Mouse (Mus musculus) MEL (cell line): ENCODE results near the gene Haus3. TPM values are rescaled to one million over a fixed set of nuclear protein-coding genes. Genes with fewer than 3 reads are reported as not detected.
A peak's percentile ranks its signal among the peaks of the same experiment; 100 is the strongest.

Experiments
- DNase-seq: peaks from one replicate; pipeline ENCODE4 v3.0.0; 2011; ENCODE audit warnings: low read depth, low spot score
- H3K27ac ChIP-seq: 2 replicates; pipeline ENCODE4 v1.5.1; 2012; ENCODE audit warnings: low read depth, mild to moderate bottlenecking, control low read depth, low read length, moderate library complexity; ENCODE audit not compliant: control insufficient read depth
- H3K27me3 ChIP-seq, 2 experiments: fragments of 150-350 bp in 1 of 2; sonication (generic) in 1 of 2; 2 replicates each; pipeline ENCODE4 v1.6.1; 2012; ENCODE audit warnings: low read length in 2 of 2, mild to moderate bottlenecking in 2 of 2, improper control_type of control experiment in 1 of 2, moderate library complexity in 1 of 2; ENCODE audit not compliant: insufficient read depth in 2 of 2, control insufficient read depth in 1 of 2
- H3K36me3 ChIP-seq, 2 experiments: 2 replicates each; pipeline ENCODE4 v1.6.1; 2012 to 2014; ENCODE audit warnings: low read length in 2 of 2, improper control_type of control experiment in 1 of 2, inconsistent platforms in 1 of 2, mild to moderate bottlenecking in 1 of 2; ENCODE audit not compliant: insufficient read depth in 2 of 2, control insufficient read depth in 1 of 2
- H3K4me1 ChIP-seq, 2 experiments: fragments of 150-350 bp in 1 of 2; sonication (generic) in 1 of 2; 2 replicates each; pipeline ENCODE4 v1.6.1; 2012; ENCODE audit warnings: low read length in 2 of 2, improper control_type of control experiment in 1 of 2, mild to moderate bottlenecking in 1 of 2; ENCODE audit not compliant: insufficient read depth in 2 of 2, control insufficient read depth in 1 of 2
- H3K4me3 ChIP-seq, 2 experiments: fragments of 150-350 bp in 1 of 2; sonication (generic) in 1 of 2; 2 replicates each; pipeline ENCODE4 v1.5.1; 2012; ENCODE audit warnings: low read depth in 2 of 2, low read length in 2 of 2, mild to moderate bottlenecking in 2 of 2, moderate library complexity in 2 of 2, control low read depth in 1 of 2, improper control_type of control experiment in 1 of 2; ENCODE audit not compliant: control insufficient read depth in 1 of 2, insufficient read depth in 1 of 2
- H3K79me2 ChIP-seq: 2 replicates; pipeline ENCODE4 v1.6.1; 2012; ENCODE audit warnings: mild to moderate bottlenecking, low read length, moderate library complexity; ENCODE audit not compliant: control insufficient read depth, poor library complexity, insufficient read depth
- H3K9ac ChIP-seq: 2 replicates; pipeline ENCODE4 v1.6.1; 2012; ENCODE audit warnings: low read depth, mild to moderate bottlenecking, control low read depth, low read length, moderate library complexity; ENCODE audit not compliant: control insufficient read depth, poor library complexity, severe bottlenecking
- H3K9me3 ChIP-seq: fragments of 150-350 bp; sonication (generic); replicated peaks from 2 replicates; pipeline ENCODE4 v1.6.1; 2012; ENCODE audit warnings: mild to moderate bottlenecking, low read length, improper control_type of control experiment, moderate library complexity; ENCODE audit not compliant: insufficient read depth
- BHLHE40 ChIP-seq: IDR thresholded peaks from 2 replicates; pipeline ENCODE4 v1.6.1; 2012; ENCODE audit warnings: low read depth, mild to moderate bottlenecking, inconsistent platforms, low read length, improper control_type of control experiment, borderline replicate concordance
- CHD1 ChIP-seq: IDR thresholded peaks from 2 replicates; pipeline ENCODE4 v1.6.1; 2012; ENCODE audit warnings: low read depth, mild to moderate bottlenecking, inconsistent platforms, low read length, improper control_type of control experiment
- CHD2 ChIP-seq: IDR thresholded peaks from 2 replicates; pipeline ENCODE4 v1.6.1; 2011; ENCODE audit warnings: low read length, improper control_type of control experiment
- CTCF ChIP-seq, 3 experiments: IDR thresholded peaks in 2 of 3; conservative IDR thresholded peaks in 1 of 3; 2 replicates each; pipeline ENCODE4 v1.5.1; 2011 to 2012; ENCODE audit warnings: low read length in 3 of 3, low read depth in 2 of 3, mild to moderate bottlenecking in 2 of 3, improper control_type of control experiment in 1 of 3, inconsistent platforms in 1 of 3, mixed read lengths in 1 of 3, moderate library complexity in 1 of 3; ENCODE audit not compliant: control insufficient read depth in 1 of 3, insufficient read depth in 1 of 3, poor library complexity in 1 of 3, severe bottlenecking in 1 of 3
- ELF1 ChIP-seq: IDR thresholded peaks from 2 replicates; pipeline ENCODE4 v1.6.1; 2014; ENCODE audit warnings: low read depth, mild to moderate bottlenecking, inconsistent platforms, low read length, improper control_type of control experiment, moderate library complexity
- ETS1 ChIP-seq: IDR thresholded peaks from 2 replicates; pipeline ENCODE4 v1.6.1; 2012; ENCODE audit warnings: low read depth, mild to moderate bottlenecking, inconsistent platforms, low read length, improper control_type of control experiment, moderate library complexity
- GATA1 ChIP-seq: IDR thresholded peaks from 2 replicates; pipeline ENCODE4 v1.6.1; 2011; ENCODE audit warnings: low read depth, low read length, improper control_type of control experiment
- HCFC1 ChIP-seq: IDR thresholded peaks from 2 replicates; pipeline ENCODE4 v1.6.1; 2012; ENCODE audit warnings: low read depth, mild to moderate bottlenecking, inconsistent platforms, low read length, improper control_type of control experiment, moderate library complexity
- JUND ChIP-seq: IDR thresholded peaks from 2 replicates; pipeline ENCODE4 v1.6.1; 2011; ENCODE audit warnings: low read depth, mild to moderate bottlenecking, improper control_type of control experiment, low read length
- KAT2A ChIP-seq: conservative IDR thresholded peaks from 2 replicates; pipeline ENCODE4 v1.6.1; 2012; ENCODE audit warnings: low read depth, low read length, improper control_type of control experiment, inconsistent platforms
- MAX ChIP-seq: IDR thresholded peaks from 2 replicates; pipeline ENCODE4 v1.6.1; 2011; ENCODE audit warnings: low read length, improper control_type of control experiment
- MAZ ChIP-seq: IDR thresholded peaks from 2 replicates; pipeline ENCODE4 v1.6.1; 2012; ENCODE audit warnings: low read depth, mild to moderate bottlenecking, inconsistent platforms, low read length, improper control_type of control experiment
- MEF2A ChIP-seq: IDR thresholded peaks from 2 replicates; pipeline ENCODE4 v1.6.1; 2014; ENCODE audit warnings: low read depth, mild to moderate bottlenecking, inconsistent platforms, low read length, improper control_type of control experiment; ENCODE audit not compliant: poor library complexity, insufficient replicate concordance, severe bottlenecking; ENCODE audit errors: extremely low read depth
- MXI1 ChIP-seq: IDR thresholded peaks from 2 replicates; pipeline ENCODE4 v1.6.1; 2011; ENCODE audit warnings: mild to moderate bottlenecking, low read depth, low read length, improper control_type of control experiment
- MYB ChIP-seq: IDR thresholded peaks from 2 replicates; pipeline ENCODE4 v1.6.1; 2011; ENCODE audit warnings: mild to moderate bottlenecking, low read depth, low read length, improper control_type of control experiment
- MYC ChIP-seq: IDR thresholded peaks from 2 replicates; pipeline ENCODE4 v1.6.1; 2011; ENCODE audit warnings: low read depth, mild to moderate bottlenecking, low read length, improper control_type of control experiment, moderate library complexity
- NELFE ChIP-seq: IDR thresholded peaks from 2 replicates; pipeline ENCODE4 v1.6.1; 2011; ENCODE audit warnings: low read depth, low read length, improper control_type of control experiment
- NRF1 ChIP-seq: IDR thresholded peaks from 2 replicates; pipeline ENCODE4 v1.6.1; 2014; ENCODE audit warnings: low read depth, mild to moderate bottlenecking, inconsistent platforms, low read length, improper control_type of control experiment, moderate library complexity; ENCODE audit not compliant: poor library complexity, insufficient read depth, severe bottlenecking
- POLR2A ChIP-seq, 2 experiments: IDR thresholded peaks; 2 replicates each; pipeline ENCODE4 v1.6.1; 2011 to 2012; ENCODE audit warnings: low read length in 2 of 2, mild to moderate bottlenecking in 2 of 2, control low read depth in 1 of 2, improper control_type of control experiment in 1 of 2, low read depth in 1 of 2, moderate library complexity in 1 of 2; ENCODE audit not compliant: control insufficient read depth in 1 of 2, insufficient read depth in 1 of 2, poor library complexity in 1 of 2
- POLR2AphosphoS5 ChIP-seq: IDR thresholded peaks from 2 replicates; pipeline ENCODE4 v1.6.1; 2012; ENCODE audit warnings: low read depth, borderline replicate concordance, mild to moderate bottlenecking, inconsistent platforms, low read length, moderate library complexity, mixed read lengths
- RAD21 ChIP-seq: IDR thresholded peaks from 2 replicates; pipeline ENCODE4 v1.6.1; 2011; ENCODE audit warnings: mild to moderate bottlenecking, low read depth, low read length, improper control_type of control experiment
- RCOR1 ChIP-seq: IDR thresholded peaks from 2 replicates; pipeline ENCODE4 v1.6.1; 2012; ENCODE audit warnings: low read depth, mild to moderate bottlenecking, inconsistent platforms, low read length, improper control_type of control experiment
- SMC3 ChIP-seq: IDR thresholded peaks from 2 replicates; pipeline ENCODE4 v1.6.1; 2011; ENCODE audit warnings: low read depth, low read length, improper control_type of control experiment
- TAL1 ChIP-seq: IDR thresholded peaks from 2 replicates; pipeline ENCODE4 v1.6.1; 2012; ENCODE audit warnings: mild to moderate bottlenecking, inconsistent platforms, low read length, moderate library complexity, mixed read lengths
- USF1 ChIP-seq: IDR thresholded peaks from 2 replicates; pipeline ENCODE4 v1.6.1; 2014; ENCODE audit warnings: low read depth, mild to moderate bottlenecking, inconsistent platforms, low read length, improper control_type of control experiment, moderate library complexity
- ZC3H11A ChIP-seq: IDR thresholded peaks from 2 replicates; pipeline ENCODE4 v1.6.1; 2012; ENCODE audit warnings: low read depth, mild to moderate bottlenecking, inconsistent platforms, low read length, improper control_type of control experiment
- ZKSCAN1 ChIP-seq: IDR thresholded peaks from 2 replicates; pipeline ENCODE4 v1.6.1; 2012; ENCODE audit warnings: low read depth, mild to moderate bottlenecking, inconsistent platforms, low read length, improper control_type of control experiment, moderate library complexity
- ZMIZ1 ChIP-seq: IDR thresholded peaks from 2 replicates; pipeline ENCODE4 v1.6.1; 2012; ENCODE audit warnings: low read depth, mild to moderate bottlenecking, inconsistent platforms, low read length, improper control_type of control experiment, moderate library complexity
- ZNF384 ChIP-seq: IDR thresholded peaks from 2 replicates; pipeline ENCODE4 v1.6.1; 2012; ENCODE audit warnings: low read depth, mild to moderate bottlenecking, inconsistent platforms, low read length, improper control_type of control experiment
- polyA plus RNA-seq, 2 experiments: library from polyadenylated mRNA; stranded (reverse) in 1 of 2; unstranded in 1 of 2; fragments of >175 nt in 1 of 2; fragments of >200 nt in 1 of 2; gene quantifications; 2 replicates each; pipeline versions ENCODE4 v1.2.1 to v1.2.4; 2012; ENCODE audit warnings: low replicate concordance in 2 of 2, low read depth in 1 of 2; ENCODE audit not compliant: insufficient read length in 2 of 2, insufficient read depth in 1 of 2, missing spikeins in 1 of 2
- total RNA-seq: library from RNA; depleted of rRNA; stranded (reverse); fragments of 300-350 nt; gene quantifications from 2 replicates; pipeline ENCODE4 v1.2.3, GENCODE M21; 2012

Gene Haus3
- total and polyA plus RNA-seq, 3 experiments, result 52.6 to 184 (median 54.0) TPM

- Histone ChIP-seq H3K9ac (no peak overlapping the region), H3K9me3 (no peaks in the 10 kb centered on the region), H3K27me3 (peaks cover 4 to 6% of the 10 kb centered on the region in 2 experiments; a peak in 3 of 4 replicates), H3K79me2 (no peaks in the 10 kb centered on the region), H3K36me3 (no peaks in the 10 kb centered on the region), H3K4me1 (no peaks in the 10 kb centered on the region), H3K27ac (no peak overlapping the region), H3K4me3 (no peak overlapping the region)
- TF ChIP-seq NELFE (no peak), BHLHE40 (no peak)
- no peak for DNase-seq
Observed at GRCm38 (mm10) chr5:34213659-34214058, 44.3 kb upstream of the Haus3 start.

GRCm38 (mm10) chr5:34210279-34210678 is 41.0 kb upstream of the Haus3 start:
- Histone ChIP-seq H3K27ac (no peak overlapping the region), H3K4me3 (no peak overlapping the region), H3K9ac (no peak overlapping the region), H3K36me3 (no peaks in the 10 kb centered on the region), H3K79me2 (no peaks in the 10 kb centered on the region), H3K4me1 (no peaks in the 10 kb centered on the region), H3K9me3 (no peaks in the 10 kb centered on the region), H3K27me3 (no peaks in the 10 kb centered on the region; a peak in 2 of 4 replicates)
- TF ChIP-seq NRF1 (no peak), MAZ (0 out of 2 replicates have a peak, but pooled peaks have one; percentile 54), CTCF (IDR thresholded peaks at IDR 0.05 in 2 of 3, conservative IDR thresholded peaks at IDR 0.05 in 1 of 3; ENCODE audit: control insufficient read depth in 1 of 3, insufficient read depth in 1 of 3, low read depth in 2 of 3, low read length in 3 of 3, poor library complexity in 1 of 3, severe bottlenecking in 1 of 3) (peak; percentile 99), MAX (peak; percentile 60), MYC (peak; percentile 90), ELF1 (0 out of 2 replicates have a peak, but pooled peaks have one; percentile 7), ZNF384 (peak; percentile 56), MYB (no peak), POLR2A (IDR thresholded peaks at IDR 0.05; ENCODE audit: control insufficient read depth in 1 of 2, insufficient read depth in 1 of 2, low read depth in 1 of 2, low read length in 2 of 2, poor library complexity in 1 of 2) (no peak), GATA1 (no peak), ZC3H11A (peak; percentile 78), TAL1 (no peak), KAT2A (no peak), MEF2A (no peak), MXI1 (no peak), CHD1 (no peak), ZMIZ1 (no peak), USF1 (no peak), RAD21 (peak; percentile 81), CHD2 (no peak), ETS1 (no peak), POLR2AphosphoS5 (no peak), RCOR1 (no peak), SMC3 (peak; percentile 92), NELFE (no peak), ZKSCAN1 (no peak), JUND (no peak), HCFC1 (no peak)
- peak; percentile 91 for DNase-seq
